Mouse (Mus musculus) embryo, embryonic 9.5 days (tissue): ENCODE results near the gene Tbc1d22a.

Source experiments
- DNase-seq: peaks from one replicate; pipeline ENCODE4 v3.0.0-alpha.2; 2017; ENCODE audit errors: extremely low spot score

The Tbc1d22a gene

GRCm38 (mm10) chr15:86334276-86334675, 120.0 kb downstream of the Tbc1d22a start:
- no peak for DNase-seq

GRCm38 (mm10) chr15:86334745-86335144, 120.5 kb downstream of the Tbc1d22a start:
- no peak for DNase-seq

GRCm38 (mm10) chr15:86335781-86336180, 121.5 kb downstream of the Tbc1d22a start:
- DNase-seq: no peak

GRCm38 (mm10) chr15:86337726-86338125, 123.5 kb downstream of the Tbc1d22a start:
- DNase-seq: no peak

- no peak for DNase-seq
Measured at GRCm38 (mm10) chr15:86339736-86340135, 125.5 kb downstream of the Tbc1d22a start.

GRCm38 (mm10) chr15:86340766-86341165, 126.5 kb downstream of the Tbc1d22a start:
- no peak for DNase-seq

- no peak for DNase-seq
Measured at GRCm38 (mm10) chr15:86342637-86343375, 128.5 kb downstream of the Tbc1d22a start.

GRCm38 (mm10) chr15:86344906-86345331, 130.7 kb downstream of the Tbc1d22a start:
- DNase-seq: no peak

- DNase-seq: no peak
Measured at GRCm38 (mm10) chr15:86345907-86346306, 131.6 kb downstream of the Tbc1d22a start.

- no peak for DNase-seq
Measured at GRCm38 (mm10) chr15:86346606-86347005, 132.3 kb downstream of the Tbc1d22a start.

- DNase-seq: no peak
Measured at GRCm38 (mm10) chr15:86354932-86355331, 140.7 kb downstream of the Tbc1d22a start.

GRCm38 (mm10) chr15:86355857-86356256, 141.6 kb downstream of the Tbc1d22a start:
- DNase-seq: no peak

GRCm38 (mm10) chr15:86360376-86360775, 146.1 kb downstream of the Tbc1d22a start:
- no peak for DNase-seq

GRCm38 (mm10) chr15:86362306-86363150, 148.3 kb downstream of the Tbc1d22a start:
- DNase-seq: no peak

- DNase-seq: no peak
Measured at GRCm38 (mm10) chr15:86363841-86364295, 149.6 kb downstream of the Tbc1d22a start.

- DNase-seq: no peak
Measured at GRCm38 (mm10) chr15:86364948-86365658, 150.8 kb downstream of the Tbc1d22a start.

- DNase-seq: no peak
Measured at GRCm38 (mm10) chr15:86366726-86367125, 152.5 kb downstream of the Tbc1d22a start.

- DNase-seq: no peak
Measured at GRCm38 (mm10) chr15:86367247-86367646, 153.0 kb downstream of the Tbc1d22a start.

- DNase-seq: no peak
Measured at GRCm38 (mm10) chr15:86370846-86371245, 156.6 kb downstream of the Tbc1d22a start.

- DNase-seq: no peak
Measured at GRCm38 (mm10) chr15:86375262-86375661, 161.0 kb downstream of the Tbc1d22a start.

- DNase-seq: no peak
Measured at GRCm38 (mm10) chr15:86375860-86376394, 161.7 kb downstream of the Tbc1d22a start.

GRCm38 (mm10) chr15:86383278-86383677, 169.0 kb downstream of the Tbc1d22a start:
- DNase-seq: no peak
